Mouse (Mus musculus) lung, postnatal 0 days (tissue): ENCODE measurements around the gene Wnt1.

Experiments used
- CTCF ChIP-seq: IDR thresholded peaks from 2 replicates; pipeline ENCODE4 v1.5.1; 2016; ENCODE audit warnings: antibody characterized with exemption, mild to moderate bottlenecking
- EP300 ChIP-seq: IDR thresholded peaks from 2 replicates; pipeline ENCODE4 v1.6.1; 2016; ENCODE audit warnings: antibody characterized with exemption, mild to moderate bottlenecking, control low read depth

- no peak for TF ChIP-seq CTCF
- no peak for TF ChIP-seq EP300
These were observed 44.4 kb downstream of the Wnt1 start for GRCm38 (mm10) chr15:98834059-98834458.
